15 mouse cellular contexts compared by ENCODE assay signal in genomic region chr6:53971729-53972128, GRCm38 (mm10). TPM values are rescaled to one million over a fixed set of nuclear protein-coding genes. Genes with fewer than 3 reads are reported as not detected.
DNase-seq lines count a peak whose midpoint lies in the region; ATAC-seq lines count a peak whose summit lies in the region.
"Had no signal": no experiment of that assay in that cellular context is flagged by ENCODE, and none has a peak within 500 bp of the region (broad histone marks: within the 10 kb centered on the region; RNA-seq: fewer than 3 reads in every experiment).

No protein-coding gene starts in this region.

- intact Hi-C loops in left cerebral cortex, postnatal 4 days (cut with DNase I), result no loop called here
- intact Hi-C loops in left cerebral cortex, postnatal 36 days (cut with DNase I), result loop anchor here (5.0 kb wide), 1 partner anchor 61 kb away; no protein-coding TSS in a partner anchor

- ATAC-seq in frontal cortex, adult (ENCODE audit: low TSS enrichment), result peak; percentile 66
- no peak for ATAC-seq in granulocyte monocyte progenitor cell, adult 5-6 weeks (replicated peaks; ENCODE audit: poor library complexity, severe bottlenecking)

- no peak for DNase-seq in frontal cortex, postnatal 14 days (ENCODE audit: low spot score in 2 of 2)
- DNase-seq in left cerebral cortex, postnatal 4 days, result peak; percentile 61
- DNase-seq in left cerebral cortex, postnatal 36 days (ENCODE audit: low spot score in 2 of 2), result no peak
- DNase-seq in brain, adult 2 months (ENCODE audit: low read depth, low spot score), result peak; percentile 85
- DNase-seq in cerebellum, postnatal 36 days, result peak; percentile 46 to 57
- no peak for DNase-seq in heart, adult 11 months
- DNase-seq: B cell, adult 2 months; gastrocnemius, postnatal 14 days; heart, postnatal 14 days; thymus, postnatal 25 days had no signal

RNA-seq across cellular contexts. Expression of gene Cpvl, which starts 6.7 kb away (rescaled TPM):
- not detected for total RNA-seq in left cerebral cortex, postnatal 4 days (2021)
- not detected for total RNA-seq in left cerebral cortex, postnatal 36 days (2021)
- total RNA-seq in granulocyte monocyte progenitor cell, adult 5-6 weeks (2014; fragmentation: Nextera tagmentation), result not detected in 2 replicates
- not detected in 2 replicates for total RNA-seq in granulocyte monocyte progenitor cell, adult 5-6 weeks (2017)
- total RNA-seq: adrenal gland, adult 18-20 months; gastrocnemius, postnatal 14 days; heart, postnatal 14 days; MEL; monocyte, adult 5-6 weeks had no signal

Comparison
In these comparisons a context has a peak if more than half of its experiments do, and no peak if none do; other contexts are left out.
1. DNase-seq: peak in left cerebral cortex, postnatal 4 days (single experiment), brain, adult 2 months (single experiment) and cerebellum, postnatal 36 days (2 of 2); none in frontal cortex, postnatal 14 days (0 of 2), left cerebral cortex, postnatal 36 days (0 of 2) and heart, adult 11 months (single experiment).